Mouse (Mus musculus): ENCODE data around the gene Irf2bpl. TPM values are rescaled to one million over a fixed set of nuclear protein-coding genes. Genes with fewer than 3 reads are reported as not detected.
A peak's percentile ranks its signal among the peaks of the same experiment; 100 is the strongest.

Irf2bpl gene
- total RNA-seq, 2 experiments from 2014 or later = 43.2 to 44.8 TPM

DNA sequence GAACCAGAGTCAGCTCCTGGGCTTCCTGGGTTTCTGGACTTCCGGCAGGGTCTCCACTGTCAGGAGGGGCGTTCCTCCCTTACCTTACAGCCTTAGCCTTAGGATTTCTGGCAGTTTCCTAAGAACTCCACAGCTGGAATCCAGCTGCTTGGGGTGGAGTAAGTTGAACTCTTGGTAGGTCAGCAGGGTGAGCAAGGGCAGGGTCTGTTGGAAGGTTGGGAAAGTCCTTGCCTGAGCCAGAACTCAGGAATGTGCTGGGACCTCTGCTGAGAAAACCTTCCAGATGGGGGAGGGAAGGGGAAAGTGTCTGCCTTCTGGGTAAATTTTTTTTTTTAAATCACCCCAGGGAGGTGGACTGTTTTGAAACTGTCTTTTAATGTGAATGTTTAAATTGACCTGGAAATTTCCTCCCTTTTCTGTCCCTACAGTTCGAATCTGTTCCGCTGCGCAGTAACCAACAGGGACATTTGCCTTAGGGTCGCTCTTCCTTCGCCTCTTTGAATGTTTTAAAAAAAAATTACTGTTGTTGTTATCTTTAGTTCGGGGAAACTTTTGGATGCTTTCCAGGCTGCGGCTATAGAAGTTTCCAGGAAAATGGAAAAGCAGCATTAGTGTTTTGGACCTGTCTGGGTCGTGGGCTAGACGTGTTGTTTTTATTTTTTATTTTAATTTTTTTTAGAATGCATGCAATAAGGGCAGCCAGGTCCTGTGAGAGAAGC, 15.0 kb upstream of the Irf2bpl start:
- peak in 1 of 2 experiments; percentile 52 for DNase-seq (ENCODE audit: low spot score in 2 of 2)

DNA sequence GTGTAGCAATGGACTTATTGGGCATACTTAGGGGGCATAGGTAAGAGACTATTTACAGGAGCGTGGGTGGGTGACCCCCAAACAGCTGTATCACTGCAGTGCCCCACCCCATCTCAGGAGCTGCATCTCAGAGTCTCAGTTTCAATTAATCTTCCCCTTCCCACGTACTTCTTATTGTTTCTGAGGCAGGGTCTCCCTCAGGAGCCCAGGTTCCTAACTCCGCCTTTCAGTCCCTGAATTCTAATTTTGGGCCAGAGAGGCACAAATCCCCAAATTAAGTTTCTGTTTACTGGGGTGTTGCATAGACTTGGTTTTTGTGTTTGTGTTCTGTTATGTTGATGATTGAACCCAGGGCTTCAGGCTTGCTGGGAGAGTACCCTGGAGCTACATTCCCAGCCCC, 13.8 kb upstream of the Irf2bpl start:
- no peak for DNase-seq (ENCODE audit: low spot score in 2 of 2)

DNA sequence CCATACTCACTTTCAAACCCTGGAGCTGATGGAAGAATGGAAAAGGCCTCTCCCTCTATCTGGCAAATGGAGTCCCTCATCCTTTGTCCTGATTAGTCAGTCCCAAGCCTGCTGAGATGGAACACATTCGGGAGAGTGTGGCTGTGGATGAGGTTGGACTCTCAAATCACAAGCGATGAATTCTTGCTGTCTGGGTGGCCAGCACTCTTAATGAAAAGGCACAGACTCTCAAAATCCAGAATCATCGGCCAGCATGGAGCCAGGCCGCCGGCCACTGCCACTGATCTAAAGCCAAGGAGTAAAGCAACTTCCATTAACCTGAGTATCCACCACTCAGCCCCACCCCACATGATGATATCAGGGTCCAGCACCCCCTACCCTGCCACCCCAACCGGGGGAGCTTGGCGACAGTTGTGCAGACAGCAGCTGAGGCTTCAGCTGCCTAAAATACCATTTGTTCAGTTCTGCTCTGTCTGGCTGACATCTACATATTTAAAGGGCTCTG, 13.2 kb upstream of the Irf2bpl start:
- DNase-seq (ENCODE audit: low spot score in 2 of 2) = no peak

DNA sequence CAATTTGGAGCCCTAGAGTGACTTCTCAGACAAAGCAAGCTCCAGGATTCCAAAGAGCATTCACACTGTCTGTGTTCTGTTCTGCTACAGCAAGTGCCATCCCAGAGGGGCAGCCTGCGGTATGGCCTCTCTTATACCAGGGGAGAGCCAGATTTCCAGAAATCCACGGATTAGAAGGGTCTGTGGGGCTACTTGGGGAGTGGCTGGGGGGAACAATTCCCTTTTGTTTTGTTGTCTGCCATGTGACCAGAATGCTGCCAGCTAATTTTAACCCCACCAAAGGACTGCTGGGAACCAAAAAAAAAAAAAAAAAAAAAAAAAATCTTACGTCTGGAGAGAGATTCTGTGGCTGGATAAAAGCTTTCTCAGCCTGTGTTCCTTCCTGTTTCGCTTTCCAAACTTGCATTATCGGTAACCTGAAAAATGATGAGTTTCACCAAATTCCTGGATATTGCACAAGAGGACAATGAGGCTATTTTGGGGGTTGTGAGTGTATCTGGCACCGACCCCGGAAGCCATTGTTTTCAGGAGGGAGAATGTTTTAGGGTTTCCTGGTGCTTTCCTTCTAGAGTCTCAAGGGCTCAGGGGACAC, 12.4 kb upstream of the Irf2bpl start:
- DNase-seq (ENCODE audit: low spot score in 2 of 2) = no peak

DNA sequence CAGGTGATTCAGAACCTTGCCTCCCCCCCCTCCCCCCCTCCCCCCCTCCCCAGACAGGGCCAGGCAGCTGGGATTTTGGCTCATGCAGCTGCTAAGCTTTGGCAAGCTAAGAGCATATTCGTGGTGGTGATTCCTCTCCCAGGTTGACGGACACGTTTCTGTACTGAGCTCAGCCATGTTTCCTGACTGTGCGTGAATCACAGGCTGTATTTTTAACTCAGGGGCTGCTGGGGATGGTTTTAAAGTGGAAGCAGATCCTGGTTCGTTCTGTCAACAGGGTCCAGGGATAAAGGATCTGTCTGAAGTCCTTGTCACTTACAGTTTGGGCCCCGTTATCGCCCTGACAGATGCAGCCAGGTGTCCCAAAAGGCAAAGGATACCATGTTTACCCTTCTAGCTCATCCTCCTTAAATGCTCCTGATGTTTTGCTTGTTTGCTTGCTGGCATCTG, 11.9 kb upstream of the Irf2bpl start:
- DNase-seq (ENCODE audit: low spot score in 2 of 2) = no peak

DNA sequence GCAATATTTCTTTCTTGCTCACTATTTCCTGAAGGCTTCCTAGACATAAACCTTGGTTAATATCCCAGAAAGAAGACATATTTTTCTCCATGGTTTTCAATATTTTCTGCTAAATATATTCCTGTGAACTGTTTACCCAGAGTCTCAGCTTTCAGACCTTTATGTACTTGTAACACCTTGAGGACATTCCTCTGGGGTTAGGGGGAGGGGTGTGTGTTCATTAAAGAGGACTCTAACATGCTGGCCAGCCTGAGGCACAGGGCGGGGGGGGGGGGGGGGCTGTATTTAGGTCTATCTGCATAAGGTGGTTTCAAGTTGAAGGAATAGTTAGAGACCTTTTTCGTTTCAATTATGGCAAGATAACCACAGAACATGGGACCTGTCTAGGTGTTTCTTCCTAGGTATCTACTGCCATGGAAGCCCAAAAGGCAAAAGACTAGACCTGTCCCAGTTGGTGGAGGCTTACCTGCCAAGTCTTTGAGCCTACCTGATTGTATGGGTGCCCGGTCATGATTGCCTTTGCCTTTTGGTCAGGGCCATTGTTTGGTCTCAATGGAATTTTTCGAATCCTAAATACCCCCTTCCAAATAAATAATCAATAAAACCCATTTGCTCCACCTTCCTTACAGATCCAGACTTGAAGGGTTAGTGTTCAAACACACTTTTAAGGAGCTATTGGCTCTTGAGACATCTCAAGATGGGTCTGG, 11.3 kb upstream of the Irf2bpl start:
- DNase-seq (ENCODE audit: low spot score in 2 of 2) = no peak

DNA sequence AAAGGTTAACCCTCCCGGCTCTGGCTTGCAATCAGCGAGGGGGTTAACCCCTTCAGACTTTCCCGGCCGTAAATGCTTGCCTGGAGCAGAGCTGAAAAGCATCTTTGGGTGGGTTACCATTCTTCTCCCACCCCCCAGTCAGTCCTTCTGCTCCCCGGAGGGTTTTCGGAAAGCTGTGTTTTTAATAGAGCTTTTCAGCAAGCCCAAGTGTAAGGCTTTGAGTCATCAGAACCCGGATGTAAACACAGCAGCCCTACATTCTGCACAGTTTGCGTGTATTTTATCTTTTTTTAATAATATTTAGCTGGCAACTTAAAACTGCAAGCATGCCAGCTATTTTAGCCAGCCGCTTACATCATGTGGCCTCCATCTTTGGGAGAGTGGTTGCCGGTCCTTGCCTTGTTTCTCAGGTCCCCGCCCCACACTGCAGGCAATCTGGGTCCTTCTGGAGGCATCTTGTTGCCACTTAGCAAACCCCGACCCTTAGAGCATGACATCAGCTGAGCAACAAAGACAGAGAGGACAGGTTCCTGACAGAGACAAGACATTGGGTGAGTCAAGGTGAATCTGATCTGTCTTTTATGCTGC, 10.3 kb upstream of the Irf2bpl start:
- no peak for DNase-seq (ENCODE audit: low spot score in 2 of 2)

DNA sequence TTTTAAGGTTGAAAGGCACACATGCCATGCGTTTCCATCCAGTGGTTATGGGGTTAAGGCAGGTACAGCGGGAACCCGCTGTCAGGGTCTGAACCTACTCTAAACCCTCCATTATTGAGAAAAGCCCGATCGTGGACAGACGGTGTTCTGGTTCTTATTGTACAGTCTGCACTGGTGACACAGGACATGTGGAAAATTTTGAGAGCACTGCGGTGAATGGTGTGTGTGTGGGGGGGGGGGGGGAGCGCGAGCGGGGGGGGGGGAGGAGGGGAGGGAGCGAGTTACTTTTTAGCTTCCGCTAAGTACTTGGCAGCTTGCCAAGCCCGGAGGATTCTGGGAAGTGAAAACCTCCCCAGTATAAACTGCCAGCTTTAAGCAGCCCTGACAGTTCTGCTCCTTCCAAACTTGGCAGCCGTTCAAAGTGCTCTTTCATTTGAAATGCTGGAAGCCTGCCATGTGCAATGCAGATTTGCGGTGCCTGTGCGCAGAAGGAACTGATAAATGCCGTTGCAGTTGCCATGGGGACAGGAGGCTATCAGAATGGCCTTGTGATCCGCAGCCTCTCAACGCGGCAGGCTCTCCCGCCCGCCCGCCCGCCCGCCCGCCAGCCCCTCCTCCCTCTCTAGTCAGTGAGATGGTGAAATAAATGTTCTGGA, 9.7 kb upstream of the Irf2bpl start:
- peak; percentile 95 to 99 for DNase-seq (ENCODE audit: low spot score in 2 of 2)

DNA sequence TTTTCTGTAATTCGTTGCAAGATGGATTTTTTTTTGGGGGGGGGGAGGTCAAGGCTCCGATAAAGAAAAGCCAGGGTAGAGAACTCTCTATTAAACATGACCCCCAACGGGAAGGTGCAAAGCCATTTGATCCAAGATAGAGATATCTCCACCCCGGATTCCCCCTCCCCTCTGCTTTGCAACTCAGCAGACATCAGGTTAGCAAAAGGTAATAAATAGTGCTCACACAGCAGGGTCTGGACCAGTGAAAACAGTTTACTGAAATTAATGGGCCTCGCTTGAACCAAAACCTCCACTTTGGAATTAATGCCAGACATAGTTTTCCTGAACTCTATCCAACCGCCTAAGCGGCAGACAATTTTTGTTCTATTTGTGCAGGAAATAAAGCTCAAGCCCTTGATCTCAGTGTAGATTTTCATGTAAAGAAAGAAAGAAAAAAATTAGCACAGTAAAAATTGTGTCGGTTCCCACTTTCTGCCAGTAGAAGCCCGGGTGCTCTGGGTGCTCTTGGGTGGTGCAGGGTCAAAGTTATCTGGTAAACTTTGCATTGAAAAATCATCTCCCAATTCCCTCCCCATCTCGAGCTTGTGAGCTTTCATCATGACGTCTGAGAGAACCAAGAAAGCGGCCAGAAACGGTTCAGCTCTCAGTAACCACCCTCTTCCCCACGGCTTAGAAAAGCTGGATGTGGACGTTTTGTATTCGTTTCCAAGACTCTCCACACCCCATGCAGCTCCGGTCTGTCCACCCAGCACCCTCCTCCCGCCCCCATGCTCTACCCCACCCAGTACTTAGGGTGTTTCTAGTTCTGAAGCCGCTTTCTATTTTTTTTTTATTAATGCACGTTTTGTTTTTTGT, 9.0 kb upstream of the Irf2bpl start:
- peak in 1 of 2 experiments; percentile 49 for DNase-seq (ENCODE audit: low spot score in 2 of 2)

DNA sequence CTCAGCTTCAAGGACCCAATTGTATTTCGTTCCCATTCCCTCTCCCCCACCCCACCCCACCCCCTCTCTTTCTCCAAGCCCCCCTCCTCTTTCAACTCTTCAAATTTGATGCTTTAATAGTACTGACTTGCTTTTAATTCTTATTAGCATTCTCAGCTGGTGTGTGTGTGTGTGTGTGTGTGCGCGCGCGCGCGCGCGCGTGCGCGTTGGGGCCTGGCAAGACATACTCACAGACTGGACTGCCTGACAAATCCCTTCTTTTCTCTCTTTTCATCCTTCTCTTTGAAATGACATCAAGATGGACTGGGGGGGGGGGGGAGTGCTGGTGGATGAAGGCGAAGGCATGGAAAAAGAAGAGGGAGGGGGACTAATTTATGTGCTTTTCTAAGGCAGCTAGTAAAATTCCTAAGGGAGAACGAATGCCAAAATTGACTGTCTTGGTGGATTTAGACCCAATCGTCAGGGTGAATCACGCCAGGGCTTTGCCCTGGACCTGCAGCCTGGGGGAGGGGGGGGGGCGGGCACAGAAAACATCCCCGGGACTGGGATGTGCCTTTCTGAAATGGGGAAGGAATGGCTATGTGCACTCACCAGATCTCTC, 8.2 kb upstream of the Irf2bpl start:
- DNase-seq (ENCODE audit: low spot score in 2 of 2) = no peak

DNA sequence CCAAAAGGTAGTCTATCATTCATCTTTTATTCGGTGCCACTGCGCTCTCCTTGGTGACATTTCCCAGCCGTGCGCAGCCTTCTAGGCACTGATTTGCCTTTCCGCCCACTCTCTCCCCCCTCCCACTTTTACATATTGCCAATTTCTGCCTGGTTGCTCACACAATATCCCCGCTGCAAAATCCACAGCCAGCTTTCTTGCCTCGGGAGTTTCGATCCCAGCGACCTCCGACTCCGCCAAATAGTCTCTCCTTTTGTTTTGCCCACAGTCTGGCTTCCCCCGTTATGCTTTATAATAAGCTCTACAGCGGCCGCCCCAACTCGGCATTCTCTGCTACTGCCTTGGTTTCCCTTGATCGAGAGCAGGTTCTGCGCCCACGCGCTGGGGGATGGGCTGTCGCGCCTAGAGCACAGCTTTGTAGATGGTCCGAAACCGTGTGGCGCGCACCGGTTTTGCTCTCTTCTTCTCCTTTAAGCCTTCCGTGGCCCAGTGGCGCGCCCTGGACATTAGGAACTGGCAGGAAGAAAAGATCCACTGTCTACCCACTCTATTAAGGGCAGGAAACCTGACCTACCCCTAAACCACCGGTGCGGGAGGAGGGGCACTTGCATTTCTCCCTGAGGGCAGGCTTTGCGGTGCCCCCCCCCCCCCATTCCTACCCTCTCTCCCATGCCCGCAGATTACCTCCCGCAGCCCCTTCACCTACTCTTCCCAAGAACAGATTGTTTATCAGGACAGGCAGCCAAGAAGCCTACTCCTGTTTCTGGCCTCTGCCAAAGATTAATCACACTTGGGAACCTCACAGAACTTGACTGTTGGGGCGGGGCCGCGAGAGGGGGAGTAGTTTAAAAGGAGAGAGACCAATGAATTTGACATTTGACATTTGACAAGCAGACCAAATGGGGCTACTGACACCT, 7.4 kb upstream of the Irf2bpl start:
- peak; percentile 71 to 84 for DNase-seq (ENCODE audit: low spot score in 2 of 2)

DNA sequence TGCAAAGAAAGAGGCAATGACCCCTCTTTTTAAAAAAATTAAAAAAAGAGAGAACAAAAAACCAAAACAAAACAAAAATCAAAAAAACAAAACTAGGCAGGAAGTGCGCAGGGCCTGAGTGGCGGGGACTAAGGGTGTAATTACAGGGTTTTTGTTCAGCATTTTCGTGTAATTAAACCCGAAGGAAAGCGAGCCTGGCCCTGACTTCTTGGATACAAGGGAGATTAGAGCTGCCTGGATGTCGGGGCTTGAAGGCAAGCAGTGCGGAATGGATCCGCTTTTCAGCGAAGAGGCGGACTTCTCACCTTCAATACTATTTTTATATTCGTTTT, 6.8 kb upstream of the Irf2bpl start:
- DNase-seq (ENCODE audit: low spot score in 2 of 2) = peak in 1 of 2 experiments; percentile 39

DNA sequence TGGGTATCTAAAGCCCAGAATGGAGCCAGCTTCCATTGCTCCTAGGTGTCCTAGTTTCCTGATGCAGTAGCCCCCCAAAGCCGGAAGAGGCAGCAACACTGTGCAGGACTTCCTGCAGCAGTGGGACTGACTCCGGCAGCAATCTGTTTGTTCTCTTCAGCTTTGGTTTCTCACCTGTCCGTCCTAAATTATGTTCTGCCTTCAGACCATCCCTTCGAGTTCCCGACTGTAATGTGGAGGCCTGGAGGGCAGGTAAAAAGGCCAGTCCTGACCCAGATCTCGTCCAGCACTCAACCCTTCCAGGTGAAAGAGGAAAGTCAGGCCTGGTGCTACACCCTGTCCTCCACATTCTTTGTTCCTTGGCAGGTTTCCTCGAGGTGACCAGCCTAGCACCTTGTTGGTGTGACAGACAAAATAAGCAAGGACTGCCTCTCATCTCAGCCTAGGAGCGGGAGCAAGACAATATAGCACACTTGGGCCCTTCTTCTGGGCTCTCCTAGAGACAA, 6.3 kb upstream of the Irf2bpl start:
- DNase-seq (ENCODE audit: low spot score in 2 of 2) = no peak

DNA sequence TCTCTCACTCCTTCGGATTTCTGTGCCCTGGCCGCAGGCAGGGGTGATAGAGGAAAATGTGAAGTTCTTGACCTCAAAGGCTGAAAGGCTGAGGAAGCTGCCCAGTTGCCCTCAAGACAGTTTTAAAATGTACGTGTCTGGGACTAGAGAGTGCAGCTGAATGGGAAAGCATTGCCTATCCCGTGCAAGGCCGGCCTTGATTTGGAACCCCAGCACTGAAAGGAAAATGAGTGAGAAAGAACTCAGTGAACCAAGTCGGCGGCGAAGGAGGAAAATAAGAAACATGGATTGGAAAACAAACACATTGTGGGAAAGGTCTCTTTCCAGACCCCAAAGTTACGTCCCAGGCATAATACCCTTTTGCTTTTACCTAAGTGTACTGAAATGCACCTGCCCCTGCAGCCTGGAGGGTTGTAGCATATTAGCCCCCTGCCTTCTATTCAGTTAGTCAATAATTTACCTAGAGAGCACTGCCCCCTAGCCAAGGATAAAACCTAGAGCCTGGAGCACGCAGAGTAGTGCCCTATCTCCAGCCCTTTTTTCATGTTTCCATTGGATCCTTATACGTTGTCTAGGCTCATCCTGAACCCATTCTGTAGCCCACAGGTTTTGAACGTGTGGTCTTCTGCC, 5.6 kb upstream of the Irf2bpl start:
- DNase-seq (ENCODE audit: low spot score in 2 of 2) = no peak

DNA sequence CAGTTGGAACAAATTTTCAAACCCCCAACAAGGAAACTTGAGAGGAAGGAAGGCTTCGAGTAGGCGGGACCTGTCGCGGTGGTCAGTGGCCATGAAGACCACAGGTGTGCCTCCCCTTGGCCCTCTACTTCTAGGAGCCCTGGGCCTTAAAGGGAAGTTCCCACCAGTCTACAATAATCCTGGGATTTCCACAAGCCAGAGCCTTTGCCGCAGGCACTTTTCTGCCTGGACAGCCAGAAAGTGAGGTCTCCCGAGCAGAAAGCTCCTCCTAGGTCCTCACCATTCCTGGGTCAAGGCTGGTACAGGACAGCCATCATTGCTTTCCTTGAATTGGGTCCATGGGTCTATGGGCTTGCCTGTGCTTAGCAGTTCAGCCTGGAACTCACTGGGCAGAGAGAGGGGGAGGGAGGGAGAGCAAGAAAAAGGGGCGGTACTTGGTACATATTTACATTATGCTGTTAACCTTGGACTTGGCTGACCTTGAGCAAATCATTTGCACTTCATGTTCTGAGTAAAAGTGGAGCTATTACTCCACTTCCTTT, 4.6 kb upstream of the Irf2bpl start:
- DNase-seq (ENCODE audit: low spot score in 2 of 2) = no peak

DNA sequence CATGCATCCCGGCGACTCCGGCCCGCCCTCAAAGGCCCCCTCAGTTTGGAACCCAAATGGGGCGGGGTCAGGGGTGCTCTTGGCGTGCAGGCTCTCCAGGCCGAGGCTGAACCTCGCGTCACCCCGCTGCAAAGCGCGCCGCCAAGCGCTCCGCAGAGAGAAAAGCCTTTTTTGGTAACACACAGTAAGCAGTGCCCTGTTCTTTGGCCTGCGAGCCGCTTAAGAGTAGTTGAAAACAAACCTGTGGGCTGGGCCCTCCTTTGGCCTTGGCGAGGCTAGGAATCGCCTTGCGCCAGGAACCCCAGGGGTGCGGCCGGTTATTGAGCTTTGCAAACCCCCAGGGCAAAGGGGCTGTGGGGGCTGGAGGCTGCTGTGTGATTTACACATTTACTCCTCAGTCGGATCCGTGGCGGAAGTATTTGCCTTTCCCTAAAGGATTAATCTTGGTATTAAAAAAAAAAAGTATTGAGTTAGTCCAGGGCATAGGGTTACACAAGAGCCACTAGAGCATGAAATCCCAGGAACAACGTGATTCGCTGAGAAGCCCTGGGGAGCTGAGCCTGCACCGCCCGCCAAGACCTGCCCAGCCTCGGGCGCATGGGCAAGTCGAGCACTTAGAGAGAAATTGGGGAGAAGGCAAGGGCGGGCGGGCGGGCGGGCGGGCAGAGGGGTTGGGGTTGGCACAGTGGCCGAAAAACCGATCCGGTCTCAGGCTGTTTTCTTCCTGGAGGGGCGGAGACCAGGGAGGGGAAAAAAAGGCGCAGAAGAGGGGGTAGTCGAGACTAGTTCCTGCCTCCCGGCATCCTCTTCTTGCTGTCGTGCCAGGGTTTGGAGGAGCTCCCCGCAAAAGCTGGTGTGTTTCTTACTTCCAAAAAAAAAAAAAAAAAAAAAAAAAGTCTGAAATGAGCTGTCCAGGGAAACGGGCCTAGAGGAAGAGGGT, 3.8 kb upstream of the Irf2bpl start:
- peak; percentile 63 to 81 for DNase-seq (ENCODE audit: low spot score in 2 of 2)
